Mouse (Mus musculus) megakaryocyte-erythroid progenitor cell, adult 5-6 weeks (primary cell): ENCODE results near the gene Aadac. TPM values are rescaled to one million over a fixed set of nuclear protein-coding genes. Genes with fewer than 3 reads are reported as not detected.
A peak's percentile ranks its signal among the peaks of the same experiment; 100 is the strongest.

Experiments used
- ATAC-seq: replicated peaks from 2 replicates; pipeline ENCODE4 v1.8.0; 2016; ENCODE audit warnings: mild to moderate bottlenecking, inconsistent platforms; ENCODE audit not compliant: severe bottlenecking, poor library complexity, low FRiP score, low TSS enrichment
- total RNA-seq, 2 experiments: library from RNA; stranded (forward) in 1 of 2; stranded (reverse) in 1 of 2; fragments of 200-1000, 215-1000 nt in 1 of 2; fragments of >200 nt in 1 of 2; fragmentation: Nextera tagmentation in 1 of 2; gene quantifications; 2 replicates each; pipeline ENCODE4 v1.2.3; 2014 to 2017

Aadac gene
- total RNA-seq (2014; fragmentation: Nextera tagmentation) (not detected in 2 replicates), total RNA-seq (2017) (not detected in 2 replicates)

GRCm38 (mm10) chr3:60025417-60025816 lies at the start of gene Aadac:
Gene Aadac (plus strand): TSS chr3:60025717.
- no peak for ATAC-seq

DNA sequence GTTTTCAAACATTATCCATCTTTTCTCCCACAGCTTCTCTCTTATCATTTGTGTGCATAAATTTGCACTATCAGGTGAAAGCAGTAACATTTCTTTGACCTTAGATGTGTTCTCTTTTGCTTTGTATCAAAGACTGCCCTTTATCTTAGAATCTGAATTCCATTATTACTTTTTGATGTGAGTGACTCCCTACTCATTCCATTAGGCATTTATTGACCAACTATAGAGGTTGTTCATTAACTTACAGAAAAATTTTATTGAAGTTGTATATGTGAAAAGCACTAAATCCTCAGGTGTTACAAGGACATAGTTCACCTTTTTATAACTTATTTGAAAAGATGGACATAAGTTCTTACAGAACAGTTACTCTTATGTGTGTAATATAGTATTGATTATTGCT lies 21.9 kb upstream of the Aadac start:
- ATAC-seq: no peak

GRCm38 (mm10) chr3:60006443-60006842 lies 19.1 kb upstream of the Aadac start, which contains the start of gene Aadacl2:
Gene Aadacl2 (plus strand): TSS chr3:60006743.
- ATAC-seq: no peak

- ATAC-seq: no peak
These were observed 6.0 kb downstream of the Aadac start for GRCm38 (mm10) chr3:60031511-60031910.

GRCm38 (mm10) chr3:60046221-60046913 lies 20.9 kb downstream of the Aadac start:
- no peak for ATAC-seq

- no peak for ATAC-seq
These were observed 27.9 kb downstream of the Aadac start for GRCm38 (mm10) chr3:60053231-60053927.

DNA sequence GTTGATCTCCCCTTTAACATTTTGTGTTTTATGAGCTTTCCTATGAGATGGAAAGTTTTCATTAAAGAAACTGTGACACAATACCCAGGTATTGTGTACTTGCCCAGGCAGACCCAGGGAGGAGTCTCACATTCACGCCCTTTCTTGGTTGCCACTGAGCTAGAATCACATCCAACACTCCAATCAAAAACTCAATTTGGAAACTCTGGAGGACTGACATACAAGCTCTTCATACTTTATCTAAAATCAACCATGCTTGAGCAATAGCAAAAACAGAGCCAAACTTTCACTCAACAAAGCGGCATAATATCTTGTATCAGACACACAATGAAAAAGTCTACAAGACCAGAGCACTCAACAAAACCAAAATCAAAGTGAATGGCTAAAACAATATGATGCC lies 28.4 kb downstream of the Aadac start:
- no peak for ATAC-seq

- ATAC-seq: no peak
These were observed 30.9 kb downstream of the Aadac start for GRCm38 (mm10) chr3:60056451-60056850.

DNA sequence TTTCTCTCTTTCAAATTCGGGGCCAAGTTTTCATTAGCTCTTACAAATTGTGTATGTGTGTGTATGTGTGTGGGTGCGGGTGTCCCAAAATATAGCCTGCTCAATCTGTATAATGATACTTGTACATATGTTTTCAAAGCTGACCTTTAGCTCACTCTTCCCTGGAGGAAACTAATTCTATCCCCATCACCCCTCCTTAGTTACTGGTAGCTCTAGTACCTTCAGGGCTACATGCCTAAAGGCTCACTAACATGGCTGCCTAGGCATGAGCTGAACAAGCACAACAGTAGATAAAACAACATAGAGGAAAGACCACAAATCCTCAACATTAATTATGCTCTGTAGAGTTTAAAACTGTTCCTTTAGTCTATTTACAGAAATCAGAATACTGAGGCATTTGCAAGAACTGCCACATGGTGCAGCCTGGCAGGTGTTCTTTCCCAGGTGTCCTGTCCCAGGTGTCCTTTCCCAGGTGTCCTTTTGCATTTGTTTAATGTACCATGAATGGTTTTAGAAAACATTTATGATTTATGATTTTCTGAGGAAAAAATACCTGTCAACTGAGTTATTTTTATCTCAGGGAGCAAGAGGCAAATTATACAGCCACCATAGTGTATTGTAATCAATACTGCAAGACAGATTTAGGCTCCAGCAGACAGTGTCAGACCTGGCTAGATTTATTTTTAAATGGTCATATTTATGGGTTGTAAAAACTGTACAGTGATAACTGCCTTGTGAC lies 31.7 kb downstream of the Aadac start:
- ATAC-seq: no peak

DNA sequence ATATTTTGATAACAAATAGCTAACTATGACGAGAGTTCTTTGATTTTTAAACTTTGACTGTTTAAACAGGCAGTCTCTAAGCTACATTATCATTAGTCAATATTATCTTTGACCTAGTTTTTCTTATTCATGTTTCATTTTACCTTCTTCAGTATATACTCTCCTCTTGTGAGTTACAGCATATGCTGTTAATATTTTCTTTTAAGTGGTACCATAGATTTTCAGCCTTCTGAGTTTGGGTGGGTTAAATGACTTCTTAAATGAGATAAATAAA lies 32.2 kb downstream of the Aadac start:
- ATAC-seq: no peak

DNA sequence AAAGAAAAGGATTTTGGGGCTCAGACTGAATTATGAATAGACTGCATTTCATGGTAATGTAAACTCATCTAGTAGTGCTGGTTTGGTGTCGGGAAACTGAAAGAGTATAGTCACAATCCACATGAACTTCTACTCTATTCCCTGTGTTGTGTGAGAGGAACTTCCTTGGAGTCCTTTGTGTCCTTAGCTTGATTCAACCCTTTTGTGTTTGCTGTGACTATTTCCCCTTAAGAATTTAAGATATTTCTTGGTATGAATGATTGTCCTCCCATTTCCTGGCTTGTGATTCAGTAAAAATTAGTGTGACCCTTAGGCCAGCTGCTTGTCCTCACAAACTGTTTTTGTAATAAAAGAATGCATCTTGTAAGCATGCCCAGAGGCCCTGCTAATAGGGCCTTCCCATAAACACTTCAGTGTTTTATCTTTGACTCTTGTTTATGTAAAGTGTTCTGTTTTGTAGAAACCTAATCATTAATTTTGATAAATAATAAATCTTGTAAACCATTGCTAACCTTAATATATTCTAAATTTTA lies 53.4 kb downstream of the Aadac start:
- ATAC-seq: no peak

DNA sequence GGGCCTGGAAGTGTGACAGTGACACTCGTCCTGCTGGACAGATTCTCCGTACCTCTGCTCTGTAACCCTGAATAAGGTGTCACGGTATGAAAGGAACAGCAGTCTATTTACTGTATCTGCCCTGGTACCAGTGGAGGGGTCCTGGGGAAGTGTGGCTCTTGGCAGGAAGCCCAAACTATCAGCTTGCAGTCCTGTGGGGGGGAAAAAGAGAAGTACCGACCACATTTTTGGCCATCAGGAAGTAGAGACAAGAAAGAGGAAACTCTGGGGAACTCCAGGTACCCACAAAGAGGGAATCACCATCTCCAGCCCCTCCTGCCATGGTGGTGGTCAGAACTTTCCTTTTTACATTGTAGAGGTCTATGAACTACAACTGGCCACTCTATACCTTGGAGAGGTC lies 55.1 kb downstream of the Aadac start:
- 0 out of 2 replicates have a peak, but pooled peaks have one; percentile 10 for ATAC-seq

DNA sequence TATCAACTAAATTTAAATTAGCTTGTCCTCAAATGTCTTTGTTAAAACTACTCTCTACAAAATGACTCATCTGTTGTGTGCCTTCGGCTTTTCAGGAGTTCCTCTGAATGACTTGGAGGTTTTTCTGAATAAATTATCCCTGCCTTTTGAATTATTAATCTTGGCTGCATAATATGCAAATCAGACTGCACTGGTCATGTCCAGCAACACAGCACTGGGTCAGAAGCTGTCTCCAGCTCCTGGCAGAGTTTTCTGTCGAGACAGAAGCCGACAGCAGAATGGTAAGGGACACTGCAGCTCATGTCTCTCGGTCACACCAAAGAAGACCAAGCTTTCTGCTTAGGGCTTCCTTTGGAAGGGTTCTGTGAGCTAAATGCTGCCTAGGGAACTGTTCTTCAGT lies 56.1 kb downstream of the Aadac start, which contains the start of gene Sucnr1:
Sucnr1 (plus strand) TSS at position 222 of the 400 bp plus-strand sequence.
- ATAC-seq: no peak

- no peak for ATAC-seq
These were observed 57.2 kb downstream of the Aadac start for GRCm38 (mm10) chr3:60082746-60083145.

DNA sequence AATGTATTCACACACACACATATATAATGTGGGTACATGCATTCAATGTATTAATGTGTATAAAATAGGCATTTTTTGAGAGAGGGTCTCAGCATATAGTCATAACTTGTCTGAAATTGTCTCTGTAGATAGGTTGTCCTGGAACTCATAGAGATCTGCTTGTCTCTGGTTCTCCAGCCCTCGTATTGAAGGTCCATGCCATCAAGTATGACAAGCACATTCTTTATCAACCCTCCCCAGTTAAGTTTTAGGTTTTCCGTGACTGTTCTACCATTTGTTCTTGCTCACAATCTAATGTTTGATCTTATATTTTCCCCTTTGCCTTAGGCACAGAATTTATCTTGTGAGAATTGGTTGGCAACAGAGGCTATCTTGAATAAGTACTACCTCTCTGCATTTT lies 60.2 kb downstream of the Aadac start:
- peak; percentile 55 for ATAC-seq

Other genes with a start within 250 kb of the Aadac start
- not detected in 2 replicates for gene Gm8298, start 164.7 kb upstream of the Aadac start, total RNA-seq (2014; fragmentation: Nextera tagmentation)
- gene Gm8298, start 164.7 kb upstream of the Aadac start, total RNA-seq (2017): not detected in 2 replicates
- not detected in 2 replicates for gene C130079G13Rik, start 100.5 kb upstream of the Aadac start, total RNA-seq (2014; fragmentation: Nextera tagmentation)
- gene C130079G13Rik, start 100.5 kb upstream of the Aadac start, total RNA-seq (2017): not detected in 2 replicates
- gene Aadacl2, start 19.0 kb upstream of the Aadac start, total RNA-seq (2014; fragmentation: Nextera tagmentation): not detected in 2 replicates
- not detected in 2 replicates for gene Aadacl2, start 19.0 kb upstream of the Aadac start, total RNA-seq (2017)
- gene Sucnr1, start 56.2 kb downstream of the Aadac start, total RNA-seq (2014; fragmentation: Nextera tagmentation): not detected in 2 replicates
- gene Sucnr1, start 56.2 kb downstream of the Aadac start, total RNA-seq (2017): not detected in 2 replicates